Mouse (Mus musculus) liver, embryonic 11.5 days (tissue): ENCODE data around the gene Slc27a2. TPM values are rescaled to one million over a fixed set of nuclear protein-coding genes. Genes with fewer than 3 reads are reported as not detected.
A peak's percentile ranks its signal among the peaks of the same experiment; 100 is the strongest.

Source experiments
- ATAC-seq: fragments of 200-750 bp; cut with Nextera tagmentation; replicated peaks from 2 replicates; pipeline ENCODE4 v1.8.0; 2017; ENCODE audit warnings: moderate number of reproducible peaks, mild to moderate bottlenecking, moderate TSS enrichment, moderate library complexity; ENCODE audit not compliant: low FRiP score
- DNase-seq: peaks from one replicate; pipeline ENCODE4 v3.0.0-alpha.2; 2017; ENCODE audit warnings: low spot score
- H3K27ac ChIP-seq: fragments of 300-500 bp; sonication (generic); 2 replicates; pipeline ENCODE4 v1.5.1; 2014; ENCODE audit warnings: mild to moderate bottlenecking, low read depth, low read length, control low read depth
- H3K27me3 ChIP-seq: fragments of 300-500 bp; sonication (generic); replicated peaks from 2 replicates; pipeline ENCODE4 v1.6.1; 2014; ENCODE audit warnings: low read length, mixed read lengths; ENCODE audit not compliant: control insufficient read depth, insufficient read depth
- H3K36me3 ChIP-seq: fragments of 300-500 bp; sonication (generic); 2 replicates; pipeline ENCODE4 v1.6.1; 2014; ENCODE audit warnings: mild to moderate bottlenecking, low read length, moderate library complexity, mixed read lengths; ENCODE audit not compliant: control insufficient read depth, insufficient read depth
- H3K4me1 ChIP-seq: fragments of 300-500 bp; sonication (generic); replicated peaks from 2 replicates; pipeline ENCODE4 v1.6.1; 2014; ENCODE audit warnings: low read length, mixed read lengths; ENCODE audit not compliant: control insufficient read depth, insufficient read depth
- H3K4me2 ChIP-seq: fragments of 300-500 bp; sonication (generic); 2 replicates; pipeline ENCODE4 v1.6.1; 2014; ENCODE audit warnings: mild to moderate bottlenecking, control low read depth, moderate library complexity
- H3K4me3 ChIP-seq: fragments of 300-500 bp; sonication (generic); 2 replicates; pipeline ENCODE4 v1.5.1; 2014; ENCODE audit warnings: low read depth, low read length, control low read depth
- H3K9ac ChIP-seq: fragments of 300-500 bp; sonication (generic); 2 replicates; pipeline ENCODE4 v1.6.1; 2014; ENCODE audit warnings: low read depth, low read length, control low read depth
- H3K9me3 ChIP-seq: fragments of 300-500 bp; sonication (generic); 2 replicates; pipeline ENCODE4 v1.6.1; 2016; ENCODE audit warnings: low read length, inconsistent platforms, mixed read lengths; ENCODE audit not compliant: control insufficient read depth
- WGBS: fragments of 180-500 bp; shearing (Covaris S2); extraction: QIAGEN DNeasy Blood & Tissue Kit; methylation state at CpG from one replicate; pipeline ENCODE4 v1.1.7; 2014; 5-methylcytosine and 5-hydroxymethylcytosine counted together
- polyA plus RNA-seq: library from polyadenylated mRNA; unstranded; fragments of >200 nt; fragmentation: Nextera tagmentation; extraction: Ambion mirVana; gene quantifications from 2 replicates; pipeline ENCODE4 v1.2.1, GENCODE M21; 2014

Gene Slc27a2
- polyA plus RNA-seq, 1 experiment from 2014 or later: 39.0 TPM

GRCm38 (mm10) chr2:126593831-126594610, 41.8 kb downstream of the Slc27a2 start:
- peak overlapping the region; percentile 36 for H3K4me3 ChIP-seq
- no peaks in the 10 kb centered on the region for H3K27me3 ChIP-seq
- H3K9ac ChIP-seq: peak overlapping the region; percentile 34
- DNase-seq (peak; percentile 66), ATAC-seq (peak; percentile 66)
- no peaks in the 10 kb centered on the region for H3K9me3 ChIP-seq
- peaks cover 3% of the 10 kb centered on the region; the same call in 1 of the 2 replicates for H3K4me1 ChIP-seq
- 25% methylated on average over 26 of the region's 26 CpGs for WGBS
- H3K4me2 ChIP-seq: peak overlapping the region; percentile 70
- no peak overlapping the region for H3K27ac ChIP-seq
- no peaks in the 10 kb centered on the region for H3K36me3 ChIP-seq

- Histone ChIP-seq H3K36me3 (no peaks in the 10 kb centered on the region), H3K4me1 (peaks cover 3% of the 10 kb centered on the region; the same call in 1 of the 2 replicates), H3K9ac (no peak overlapping the region), H3K9me3 (no peaks in the 10 kb centered on the region), H3K4me3 (no peak overlapping the region), H3K27me3 (peaks cover 2% of the 10 kb centered on the region; the same call in 1 of the 2 replicates), H3K4me2 (no peak overlapping the region), H3K27ac (no peak overlapping the region)
- no peak for ATAC-seq
- DNase-seq: no peak
- 88% methylated on average over 7 of the region's 7 CpGs for WGBS
Measured at GRCm38 (mm10) chr2:126596347-126597072, 44.3 kb downstream of the Slc27a2 start.

- peaks cover 2% of the 10 kb centered on the region; the same call in 1 of the 2 replicates for H3K27me3 ChIP-seq
- ATAC-seq (no peak), DNase-seq (no peak)
- H3K9me3 ChIP-seq: no peaks in the 10 kb centered on the region
- no peak overlapping the region for H3K27ac ChIP-seq
- H3K4me3 ChIP-seq: no peak overlapping the region
- peak overlapping the region; percentile 39 for H3K4me2 ChIP-seq
- H3K9ac ChIP-seq: no peak overlapping the region
- no peaks in the 10 kb centered on the region for H3K36me3 ChIP-seq
- WGBS: 79% methylated on average over 20 of the region's 20 CpGs
- peaks cover 3% of the 10 kb centered on the region; the same call in 1 of the 2 replicates for H3K4me1 ChIP-seq
Measured at GRCm38 (mm10) chr2:126597279-126598241, 45.4 kb downstream of the Slc27a2 start.

GRCm38 (mm10) chr2:126598359-126598758, 46.2 kb downstream of the Slc27a2 start:
- ATAC-seq: no peak
- peaks cover 3% of the 10 kb centered on the region; the same call in 1 of the 2 replicates for H3K4me1 ChIP-seq
- H3K9me3 ChIP-seq: no peaks in the 10 kb centered on the region
- H3K4me2 ChIP-seq: no peak overlapping the region
- H3K36me3 ChIP-seq: no peaks in the 10 kb centered on the region
- H3K27me3 ChIP-seq: peaks cover 2% of the 10 kb centered on the region; the same call in 1 of the 2 replicates
- DNase-seq: no peak
- H3K4me3 ChIP-seq: no peak overlapping the region
- no peak overlapping the region for H3K9ac ChIP-seq
- no peak overlapping the region for H3K27ac ChIP-seq
- WGBS: 67% methylated on average over 2 of the region's 2 CpGs

- ATAC-seq: peak; percentile 36
- Histone ChIP-seq H3K4me2 (no peak overlapping the region), H3K27ac (no peak overlapping the region)
Measured at GRCm38 (mm10) chr2:126599005-126599404, 46.8 kb downstream of the Slc27a2 start.

GRCm38 (mm10) chr2:126600533-126600932, 48.3 kb downstream of the Slc27a2 start:
- WGBS: 74% methylated on average over 14 of the region's 14 CpGs
- no peak for ATAC-seq
- H3K4me1 ChIP-seq: 0 out of 2 replicates have a peak, but pooled peaks cover 3% of the 10 kb centered on the region

More at GRCm38 (mm10) chr2:126599005-126599404, 46.8 kb downstream of the Slc27a2 start:
- peaks cover 2% of the 10 kb centered on the region; the same call in 1 of the 2 replicates for H3K27me3 ChIP-seq
- peaks cover 3% of the 10 kb centered on the region; the same call in 1 of the 2 replicates for H3K4me1 ChIP-seq
- WGBS: 3% methylated on average over 3 of the region's 3 CpGs
- no peak overlapping the region for H3K9ac ChIP-seq
- H3K36me3 ChIP-seq: no peaks in the 10 kb centered on the region
- H3K9me3 ChIP-seq: no peaks in the 10 kb centered on the region
- no peak overlapping the region for H3K4me3 ChIP-seq
- no peak for DNase-seq

GRCm38 (mm10) chr2:126601918-126602600, 49.9 kb downstream of the Slc27a2 start:
- ATAC-seq: no peak
- DNase-seq: no peak

More at GRCm38 (mm10) chr2:126600533-126600932, 48.3 kb downstream of the Slc27a2 start:
- Histone ChIP-seq H3K4me2 (no peak overlapping the region), H3K27me3 (peaks cover 2% of the 10 kb centered on the region; the same call in 1 of the 2 replicates), H3K9me3 (no peaks in the 10 kb centered on the region), H3K9ac (no peak overlapping the region), H3K4me3 (no peak overlapping the region), H3K36me3 (no peaks in the 10 kb centered on the region), H3K27ac (no peak overlapping the region)
- no peak for DNase-seq

More at GRCm38 (mm10) chr2:126601918-126602600, 49.9 kb downstream of the Slc27a2 start:
- no peak overlapping the region for H3K27ac ChIP-seq
- 57% methylated on average over 14 of the region's 14 CpGs for WGBS
- H3K9me3 ChIP-seq: no peaks in the 10 kb centered on the region
- 0 out of 2 replicates have a peak, but pooled peaks cover 2% of the 10 kb centered on the region for H3K4me1 ChIP-seq
- no peak overlapping the region for H3K9ac ChIP-seq
- no peaks in the 10 kb centered on the region for H3K36me3 ChIP-seq
- peaks cover 2% of the 10 kb centered on the region; the same call in 1 of the 2 replicates for H3K27me3 ChIP-seq
- no peak overlapping the region for H3K4me3 ChIP-seq
- H3K4me2 ChIP-seq: no peak overlapping the region
